Mouse (Mus musculus) CH12.LX (cell line): ENCODE data around the gene Espn. TPM values are rescaled to one million over a fixed set of nuclear protein-coding genes. Genes with fewer than 3 reads are reported as not detected.
A peak's percentile ranks its signal among the peaks of the same experiment; 100 is the strongest.

Experiments used
- DNase-seq: peaks from one replicate; pipeline ENCODE4 v3.0.0-alpha.2; 2013; ENCODE audit errors: extremely low read depth
- H3K27ac ChIP-seq: 2 replicates; pipeline ENCODE4 v1.5.1; 2012; ENCODE audit warnings: low read depth, mild to moderate bottlenecking, control low read depth, moderate library complexity; ENCODE audit not compliant: insufficient read depth
- H3K27me3 ChIP-seq: replicated peaks from 2 replicates; pipeline ENCODE3; 2012; ENCODE audit warnings: inconsistent platforms
- H3K36me3 ChIP-seq, 2 experiments: replicated peaks in 1 of 2; 2 replicates each; pipeline versions ENCODE3 to v1.6.1; 2012; ENCODE audit warnings: inconsistent platforms in 1 of 2, low read length in 1 of 2, mild to moderate bottlenecking in 1 of 2, mixed read lengths in 1 of 2, moderate library complexity in 1 of 2; ENCODE audit not compliant: control insufficient read depth in 1 of 2, insufficient read depth in 1 of 2
- H3K4me1 ChIP-seq, 2 experiments: 2 replicates each; pipeline ENCODE4 v1.6.1; 2012; ENCODE audit warnings: inconsistent platforms in 1 of 2, moderate library complexity in 1 of 2; ENCODE audit not compliant: insufficient read depth in 2 of 2, control insufficient read depth in 1 of 2
- H3K4me2 ChIP-seq: 2 replicates; pipeline ENCODE4 v1.6.1; 2012; ENCODE audit warnings: low read depth, mild to moderate bottlenecking, control low read depth; ENCODE audit not compliant: poor library complexity, insufficient read depth, severe bottlenecking
- H3K4me3 ChIP-seq, 3 experiments: fragments of 150-350 bp in 1 of 3; sonication (generic) in 1 of 3; replicated peaks in 1 of 3; 2 replicates each; pipeline versions ENCODE3 to v1.5.1; 2011 to 2012; ENCODE audit warnings: low read depth in 2 of 3, low read length in 2 of 3, mild to moderate bottlenecking in 2 of 3, moderate library complexity in 2 of 3, control low read depth in 1 of 3, improper control_type of control experiment in 1 of 3, inconsistent platforms in 1 of 3, mixed read lengths in 1 of 3; ENCODE audit not compliant: poor library complexity in 1 of 3
- H3K79me2 ChIP-seq: replicated peaks from 2 replicates; pipeline ENCODE4 v1.6.1; 2012; ENCODE audit warnings: mild to moderate bottlenecking, moderate library complexity; ENCODE audit not compliant: control insufficient read depth, poor library complexity, insufficient read depth, severe bottlenecking; ENCODE audit errors: extremely low read depth
- H3K9ac ChIP-seq: 2 replicates; pipeline ENCODE4 v1.6.1; 2012; ENCODE audit warnings: low read depth, mild to moderate bottlenecking, control low read depth, moderate library complexity; ENCODE audit not compliant: insufficient read depth
- H3K9me3 ChIP-seq: replicated peaks from 2 replicates; pipeline ENCODE3; 2012; ENCODE audit warnings: low read length, inconsistent platforms, mixed read lengths
- CHD1 ChIP-seq: IDR thresholded peaks from 2 replicates; pipeline ENCODE4 v1.6.1; 2012; ENCODE audit warnings: low read depth, low read length, improper control_type of control experiment, inconsistent platforms
- CHD2 ChIP-seq: IDR thresholded peaks from 2 replicates; pipeline ENCODE4 v1.6.1; 2011; ENCODE audit warnings: low read length, improper control_type of control experiment
- CTCF ChIP-seq, 2 experiments: IDR thresholded peaks in 1 of 2; conservative IDR thresholded peaks in 1 of 2; 2 replicates each; pipeline ENCODE4 v1.5.1; 2011 to 2012; ENCODE audit warnings: low read depth in 2 of 2, low read length in 2 of 2, improper control_type of control experiment in 1 of 2, inconsistent platforms in 1 of 2, mild to moderate bottlenecking in 1 of 2, moderate library complexity in 1 of 2
- E2F4 ChIP-seq: IDR thresholded peaks from 2 replicates; pipeline ENCODE4 v1.6.1; 2011; ENCODE audit warnings: low read depth, low read length, improper control_type of control experiment; ENCODE audit not compliant: insufficient replicate concordance
- ELF1 ChIP-seq: IDR thresholded peaks from 2 replicates; pipeline ENCODE4 v1.6.1; 2014; ENCODE audit warnings: low read depth, mild to moderate bottlenecking, inconsistent platforms, low read length, improper control_type of control experiment
- ETS1 ChIP-seq: conservative IDR thresholded peaks from 2 replicates; pipeline ENCODE4 v1.6.1; 2012; ENCODE audit warnings: low read depth, mild to moderate bottlenecking, inconsistent platforms, low read length, improper control_type of control experiment, moderate library complexity
- GABPA ChIP-seq: IDR thresholded peaks from 2 replicates; pipeline ENCODE4 v1.6.1; 2012; ENCODE audit warnings: low read depth, low read length, improper control_type of control experiment, inconsistent platforms; ENCODE audit not compliant: insufficient replicate concordance
- HCFC1 ChIP-seq: IDR thresholded peaks from 2 replicates; pipeline ENCODE4 v1.6.1; 2012; ENCODE audit warnings: low read depth, mild to moderate bottlenecking, inconsistent platforms, low read length, improper control_type of control experiment
- JUN ChIP-seq: IDR thresholded peaks from 2 replicates; pipeline ENCODE4 v1.6.1; 2011; ENCODE audit warnings: low read depth, mild to moderate bottlenecking, low read length, improper control_type of control experiment, moderate library complexity; ENCODE audit not compliant: insufficient read depth
- NELFE ChIP-seq: IDR thresholded peaks from 2 replicates; pipeline ENCODE4 v1.6.1; 2011; ENCODE audit warnings: low read depth, low read length, improper control_type of control experiment
- NRF1 ChIP-seq: IDR thresholded peaks from 2 replicates; pipeline ENCODE4 v1.6.1; 2014; ENCODE audit warnings: low read depth, mild to moderate bottlenecking, inconsistent platforms, low read length, improper control_type of control experiment, moderate library complexity
- PAX5 ChIP-seq: IDR thresholded peaks from 2 replicates; pipeline ENCODE4 v1.6.1; 2012; ENCODE audit warnings: low read length, inconsistent platforms, mixed read lengths
- POLR2A ChIP-seq: IDR thresholded peaks from 2 replicates; pipeline ENCODE4 v1.6.1; 2011; ENCODE audit warnings: low read depth, mild to moderate bottlenecking, improper control_type of control experiment, low read length
- POLR2AphosphoS2 ChIP-seq: IDR thresholded peaks from 2 replicates; pipeline ENCODE4 v1.6.1; 2011; ENCODE audit warnings: low read depth, low read length, improper control_type of control experiment
- RAD21 ChIP-seq: IDR thresholded peaks from 2 replicates; pipeline ENCODE4 v1.6.1; 2011; ENCODE audit warnings: low read depth, mild to moderate bottlenecking, low read length, improper control_type of control experiment, moderate library complexity
- SIN3A ChIP-seq: IDR thresholded peaks from 2 replicates; pipeline ENCODE4 v1.6.1; 2012; ENCODE audit warnings: low read length, improper control_type of control experiment, inconsistent platforms
- SMC3 ChIP-seq: IDR thresholded peaks from 2 replicates; pipeline ENCODE4 v1.6.1; 2011; ENCODE audit warnings: low read depth, low read length, improper control_type of control experiment
- TCF12 ChIP-seq: IDR thresholded peaks from 2 replicates; pipeline ENCODE4 v1.6.1; 2014; ENCODE audit warnings: low read depth, mild to moderate bottlenecking, inconsistent platforms, low read length, improper control_type of control experiment
- USF1 ChIP-seq: IDR thresholded peaks from 2 replicates; pipeline ENCODE4 v1.6.1; 2014; ENCODE audit warnings: low read depth, mild to moderate bottlenecking, inconsistent platforms, low read length, improper control_type of control experiment
- USF2 ChIP-seq: conservative IDR thresholded peaks from 2 replicates; pipeline ENCODE4 v1.6.1; 2011; ENCODE audit warnings: low read depth, low read length, improper control_type of control experiment
- ZC3H11A ChIP-seq: IDR thresholded peaks from 2 replicates; pipeline ENCODE4 v1.6.1; 2012; ENCODE audit warnings: low read depth, mild to moderate bottlenecking, inconsistent platforms, low read length, improper control_type of control experiment
- ZMIZ1 ChIP-seq: IDR thresholded peaks from 2 replicates; pipeline ENCODE4 v1.6.1; 2012; ENCODE audit warnings: low read depth, mild to moderate bottlenecking, inconsistent platforms, low read length, improper control_type of control experiment
- dilution Hi-C: fragments of 300-500 bp; cut with MboI; formaldehyde crosslinking; loops from 2 replicates; pipeline ENCODE4 v1.14.3; 2020; ENCODE audit warnings: low sequenced_read_pairs; ENCODE audit not compliant: extremely low pct_unique_long_range_greater_than_20kb, extremely low pct_ligation_motif_present
- in situ Hi-C: fragments of 300-500 bp; cut with MboI; formaldehyde crosslinking; loops from 3 replicates; pipeline ENCODE4 v1.14.3; 2019; ENCODE audit warnings: low sequenced_read_pairs, low pct_ligation_motif_present, low pct_unique_long_range_greater_than_20kb, mixed read lengths
- polyA plus RNA-seq: library from polyadenylated mRNA; unstranded; fragments of >175 nt; gene quantifications from 2 replicates; pipeline ENCODE4 v1.2.1, GENCODE M21; 2012; ENCODE audit warnings: low read depth; ENCODE audit not compliant: insufficient read length
- total RNA-seq, 2 experiments: library from RNA; depleted of rRNA; stranded (reverse); fragments of 300-350 nt in 1 of 2; fragments of >200 nt in 1 of 2; gene quantifications; 2 replicates each; pipeline ENCODE4 v1.2.3; 2012 to 2014

The Espn gene
- total and polyA plus RNA-seq, 3 experiments, result 0.25 TPM; not detected in 2

DNA sequence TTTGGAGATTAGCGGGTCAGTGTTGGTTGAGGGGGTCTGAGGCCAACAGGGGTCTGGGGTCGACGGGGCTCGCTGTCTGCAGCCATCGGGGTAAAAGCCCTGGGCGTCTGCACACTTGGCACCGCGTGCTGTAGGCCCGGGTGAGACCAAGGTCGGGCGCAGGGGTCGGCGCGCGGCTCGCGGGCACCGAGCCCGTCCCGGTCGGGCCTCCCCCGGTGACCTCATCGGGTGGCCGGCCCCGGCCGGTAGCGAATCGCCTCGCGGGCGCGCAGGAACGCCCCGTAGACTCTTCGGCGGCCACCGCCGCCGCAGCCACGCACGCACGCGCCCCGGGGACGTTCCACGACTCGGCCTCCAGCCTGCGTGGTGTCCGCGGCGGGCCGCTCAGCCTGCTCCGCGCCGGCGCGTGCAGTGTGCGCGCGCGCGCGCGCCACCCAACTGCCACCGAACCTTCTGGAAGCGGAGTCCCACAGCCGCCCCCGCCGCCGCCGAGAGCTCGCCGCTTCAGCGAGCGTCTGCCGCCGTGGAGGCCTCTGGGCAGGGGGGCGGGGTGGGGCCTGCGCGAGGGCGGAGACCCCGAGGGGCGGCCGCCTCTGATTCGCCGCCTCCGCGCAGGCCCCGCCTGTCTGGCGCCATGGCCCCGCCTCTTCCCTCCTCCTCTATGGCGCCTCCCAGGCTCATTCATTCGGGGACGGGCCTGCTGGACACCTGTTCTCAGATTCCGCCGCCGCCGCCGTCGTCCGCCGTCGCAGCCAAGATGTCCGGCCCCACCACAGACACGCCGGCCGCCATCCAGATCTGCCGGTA lies 25.6 kb upstream of the Espn start, which contains the start of gene Acot7:
TSS of gene Acot7 (plus strand) at position 598 of the 807 bp plus-strand sequence.
- peaks cover 4% of the 10 kb centered on the region for H3K9me3 ChIP-seq
- no peak within 1 kb of the TSS for H3K27ac ChIP-seq
- dilution Hi-C loops (no loop called here), in situ Hi-C loops (loop anchor here (5.0 to 10.0 kb wide), 2 partner anchors 35 to 257 kb away; no protein-coding TSS in a partner anchor)
- peaks cover 4 to 26% of the 10 kb centered on the region in 2 experiments for H3K36me3 ChIP-seq
- H3K4me1 ChIP-seq, result peaks cover 0 to 31% of the 10 kb centered on the region in 2 experiments; a peak in 3 of 4 replicates
- DNase-seq, result peak; percentile 86
- H3K79me2 ChIP-seq, result peaks cover 13% of the 10 kb centered on the region; the same call in 1 of the 2 replicates
- H3K27me3 ChIP-seq, result no peaks in the 10 kb centered on the region
- H3K9ac ChIP-seq, result peak within 1 kb of the TSS; percentile 62
- TF ChIP-seq NRF1 (peak; percentile 75), NELFE (peak; percentile 77), ZMIZ1 (peak; percentile 68; the same call in 1 of the 2 replicates), SIN3A (no peak; the same call in 1 of the 2 replicates), E2F4 (no peak), HCFC1 (peak; percentile 38; the same call in 1 of the 2 replicates), POLR2A (peak; percentile 87), TCF12 (peak; percentile 92)
- H3K4me2 ChIP-seq, result peak within 1 kb of the TSS; percentile 89
- peak within 1 kb of the TSS; percentile 77 to 87 (median 86) for H3K4me3 ChIP-seq

DNA sequence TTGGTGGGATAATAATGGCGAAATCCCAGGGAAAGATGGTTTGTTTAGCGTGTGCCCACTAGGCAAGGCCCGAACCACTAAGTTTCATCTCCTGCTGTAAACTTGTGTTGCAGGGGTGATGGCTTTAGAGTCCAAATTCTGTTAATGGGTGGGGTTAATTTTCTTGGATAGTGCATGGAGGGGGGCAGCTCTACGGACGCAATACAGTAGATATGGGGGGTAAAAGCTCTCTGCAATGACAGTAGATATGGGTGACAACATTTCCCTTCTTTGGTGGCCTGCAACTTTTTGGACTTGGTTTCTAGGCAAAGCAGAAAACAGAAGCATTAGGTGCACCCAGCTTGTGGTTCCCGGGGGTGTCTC lies 25.0 kb upstream of the Espn start:
- H3K4me1 ChIP-seq, result peaks cover 0 to 31% of the 10 kb centered on the region in 2 experiments; a peak in 3 of 4 replicates
- no peaks in the 10 kb centered on the region for H3K27me3 ChIP-seq
- in situ Hi-C loops, result loop anchor here (5.0 to 10.0 kb wide), 2 partner anchors 35 to 258 kb away; no protein-coding TSS in a partner anchor
- H3K4me2 ChIP-seq, result peak overlapping the region; percentile 24
- TF ChIP-seq RAD21, result no peak
- no peak for TF ChIP-seq GABPA
- TF ChIP-seq ETS1, result no peak
- no peak for TF ChIP-seq JUN
- TF ChIP-seq POLR2AphosphoS2, result no peak
- no peak for TF ChIP-seq E2F4
- no peak for TF ChIP-seq USF2
- TF ChIP-seq ZMIZ1, result no peak
- no peak for TF ChIP-seq NRF1
- no peak for TF ChIP-seq TCF12
- no peak for TF ChIP-seq CTCF (conservative IDR thresholded peaks at IDR 0.05 in 1 of 2, IDR thresholded peaks at IDR 0.05 in 1 of 2; ENCODE audit: low read depth in 2 of 2, low read length in 2 of 2)
- TF ChIP-seq POLR2A, result no peak
- TF ChIP-seq ELF1, result no peak
- TF ChIP-seq SMC3, result no peak
- TF ChIP-seq PAX5, result no peak
- TF ChIP-seq USF1, result no peak
- TF ChIP-seq CHD1, result no peak
- no peak for TF ChIP-seq CHD2
- TF ChIP-seq ZC3H11A, result no peak
- H3K4me3 ChIP-seq, result peak overlapping the region; percentile 50 to 86 (median 72)
- peak overlapping the region; percentile 62 for H3K9ac ChIP-seq
- dilution Hi-C loops, result no loop called here
- DNase-seq, result no peak
- peaks cover 4 to 20% of the 10 kb centered on the region in 2 experiments for H3K36me3 ChIP-seq
- peaks cover 13% of the 10 kb centered on the region; the same call in 1 of the 2 replicates for H3K79me2 ChIP-seq
- no peak overlapping the region for H3K27ac ChIP-seq
- peaks cover 4% of the 10 kb centered on the region for H3K9me3 ChIP-seq
